Mouse (Mus musculus): ENCODE data around the gene Nrip1. TPM values are rescaled to one million over a fixed set of nuclear protein-coding genes. Genes with fewer than 3 reads are reported as not detected.

Gene Nrip1
- polyA plus RNA-seq, 1 experiment from 2014 or later = 28.5 TPM

GRCm38 (mm10) chr16:76275584-76275983 is 98.0 kb downstream of the Nrip1 start:
- Histone ChIP-seq H3K4me3 (no peak overlapping the region), H3K27me3 (replicated peaks) (no peaks in the 10 kb centered on the region), H3K4me1 (replicated peaks) (no peaks in the 10 kb centered on the region), H3K4me2 (no peak overlapping the region), H3K9ac (no peak overlapping the region), H3K9me3 (replicated peaks) (no peaks in the 10 kb centered on the region), H3K27ac (ENCODE audit: poor library complexity, severe bottlenecking) (no peak overlapping the region), H3K36me3 (no peaks in the 10 kb centered on the region)
- WGBS = 86% methylated on average over 3 of the region's 3 CpGs
- no peak for ATAC-seq (ENCODE audit: insufficient number of reproducible peaks, low FRiP score)

- H3K4me2 ChIP-seq = no peak overlapping the region
- H3K4me3 ChIP-seq = no peak overlapping the region
- no peaks in the 10 kb centered on the region for H3K27me3 ChIP-seq (replicated peaks)
- ATAC-seq (ENCODE audit: insufficient number of reproducible peaks, low FRiP score) = no peak
- H3K36me3 ChIP-seq = no peaks in the 10 kb centered on the region
- no peak overlapping the region for H3K27ac ChIP-seq (ENCODE audit: poor library complexity, severe bottlenecking)
- 80% methylated on average over 7 of the region's 7 CpGs for WGBS
- no peaks in the 10 kb centered on the region for H3K4me1 ChIP-seq (replicated peaks)
- no peaks in the 10 kb centered on the region for H3K9me3 ChIP-seq (replicated peaks)
- no peak overlapping the region for H3K9ac ChIP-seq
Measured at GRCm38 (mm10) chr16:76275166-76275565, 98.5 kb downstream of the Nrip1 start.

GRCm38 (mm10) chr16:76266635-76267268 is 106.9 kb downstream of the Nrip1 start:
- H3K4me1 ChIP-seq (replicated peaks) = no peaks in the 10 kb centered on the region
- no peaks in the 10 kb centered on the region for H3K9me3 ChIP-seq (replicated peaks)
- H3K4me2 ChIP-seq = no peak overlapping the region
- H3K36me3 ChIP-seq = no peaks in the 10 kb centered on the region
- no peak for ATAC-seq (ENCODE audit: insufficient number of reproducible peaks, low FRiP score)
- H3K27ac ChIP-seq (ENCODE audit: poor library complexity, severe bottlenecking) = no peak overlapping the region
- H3K4me3 ChIP-seq = no peak overlapping the region
- no peak overlapping the region for H3K9ac ChIP-seq
- WGBS = 79% methylated on average over 9 of the region's 9 CpGs
- no peaks in the 10 kb centered on the region for H3K27me3 ChIP-seq (replicated peaks)

GRCm38 (mm10) chr16:76265874-76266273 is 107.8 kb downstream of the Nrip1 start:
- Histone ChIP-seq H3K27me3 (replicated peaks) (no peaks in the 10 kb centered on the region), H3K9me3 (replicated peaks) (no peaks in the 10 kb centered on the region), H3K4me3 (no peak overlapping the region), H3K4me2 (no peak overlapping the region), H3K27ac (ENCODE audit: poor library complexity, severe bottlenecking) (no peak overlapping the region), H3K4me1 (replicated peaks) (no peaks in the 10 kb centered on the region), H3K36me3 (no peaks in the 10 kb centered on the region), H3K9ac (no peak overlapping the region)
- WGBS = 53% methylated on average over 2 of the region's 2 CpGs
- no peak for ATAC-seq (ENCODE audit: insufficient number of reproducible peaks, low FRiP score)

GRCm38 (mm10) chr16:76265301-76265700 is 108.3 kb downstream of the Nrip1 start:
- H3K27ac ChIP-seq (ENCODE audit: poor library complexity, severe bottlenecking) = no peak overlapping the region
- no peaks in the 10 kb centered on the region for H3K27me3 ChIP-seq (replicated peaks)
- H3K36me3 ChIP-seq = no peaks in the 10 kb centered on the region
- H3K9me3 ChIP-seq (replicated peaks) = no peaks in the 10 kb centered on the region
- no peaks in the 10 kb centered on the region for H3K4me1 ChIP-seq (replicated peaks)
- no peak overlapping the region for H3K4me2 ChIP-seq
- H3K4me3 ChIP-seq = no peak overlapping the region
- WGBS = 89% methylated on average over 6 of the region's 6 CpGs
- no peak for ATAC-seq (ENCODE audit: insufficient number of reproducible peaks, low FRiP score)
- no peak overlapping the region for H3K9ac ChIP-seq

GRCm38 (mm10) chr16:76263393-76263792 is 110.2 kb downstream of the Nrip1 start:
- Histone ChIP-seq H3K4me2 (no peak overlapping the region), H3K4me1 (replicated peaks) (no peaks in the 10 kb centered on the region), H3K9me3 (replicated peaks) (0 out of 2 replicates have a peak, but pooled peaks cover 6% of the 10 kb centered on the region), H3K9ac (no peak overlapping the region), H3K36me3 (no peaks in the 10 kb centered on the region), H3K4me3 (no peak overlapping the region), H3K27ac (ENCODE audit: poor library complexity, severe bottlenecking) (no peak overlapping the region), H3K27me3 (replicated peaks) (no peaks in the 10 kb centered on the region)
- no peak for ATAC-seq (ENCODE audit: insufficient number of reproducible peaks, low FRiP score)
- 52% methylated on average over 3 of the region's 4 CpGs for WGBS

- H3K4me2 ChIP-seq = no peak overlapping the region
- no peak for ATAC-seq (ENCODE audit: insufficient number of reproducible peaks, low FRiP score)
- peaks cover 6% of the 10 kb centered on the region; the same call in 1 of the 2 replicates for H3K9me3 ChIP-seq (replicated peaks)
- H3K4me3 ChIP-seq = no peak overlapping the region
- H3K27me3 ChIP-seq (replicated peaks) = no peaks in the 10 kb centered on the region
- H3K4me1 ChIP-seq (replicated peaks) = no peaks in the 10 kb centered on the region
- H3K27ac ChIP-seq (ENCODE audit: poor library complexity, severe bottlenecking) = no peak overlapping the region
- H3K36me3 ChIP-seq = no peaks in the 10 kb centered on the region
- 67% methylated on average over 6 of the region's 6 CpGs for WGBS
- no peak overlapping the region for H3K9ac ChIP-seq
Measured at GRCm38 (mm10) chr16:76260296-76260695, 113.3 kb downstream of the Nrip1 start.

GRCm38 (mm10) chr16:76251826-76252225 is 121.8 kb downstream of the Nrip1 start:
- Histone ChIP-seq H3K4me3 (no peak overlapping the region), H3K4me2 (no peak overlapping the region), H3K9ac (no peak overlapping the region), H3K4me1 (replicated peaks) (no peaks in the 10 kb centered on the region), H3K27ac (ENCODE audit: poor library complexity, severe bottlenecking) (no peak overlapping the region), H3K9me3 (replicated peaks) (no peaks in the 10 kb centered on the region), H3K27me3 (replicated peaks) (no peaks in the 10 kb centered on the region), H3K36me3 (no peaks in the 10 kb centered on the region)
- ATAC-seq (ENCODE audit: insufficient number of reproducible peaks, low FRiP score) = no peak
- WGBS = 84% methylated on average over 10 of the region's 10 CpGs

- no peaks in the 10 kb centered on the region for H3K36me3 ChIP-seq
- no peak for ATAC-seq (ENCODE audit: insufficient number of reproducible peaks, low FRiP score)
- no peaks in the 10 kb centered on the region for H3K27me3 ChIP-seq (replicated peaks)
- 74% methylated on average over 18 of the region's 18 CpGs for WGBS
- H3K9ac ChIP-seq = no peak overlapping the region
- no peak overlapping the region for H3K4me2 ChIP-seq
- H3K27ac ChIP-seq (ENCODE audit: poor library complexity, severe bottlenecking) = no peak overlapping the region
- H3K9me3 ChIP-seq (replicated peaks) = no peaks in the 10 kb centered on the region
- H3K4me3 ChIP-seq = no peak overlapping the region
- H3K4me1 ChIP-seq (replicated peaks) = no peaks in the 10 kb centered on the region
Measured at GRCm38 (mm10) chr16:76249345-76250091, 124.1 kb downstream of the Nrip1 start.

GRCm38 (mm10) chr16:76242850-76243249 is 130.8 kb downstream of the Nrip1 start:
- ATAC-seq (ENCODE audit: insufficient number of reproducible peaks, low FRiP score) = no peak
- Histone ChIP-seq H3K9ac (no peak overlapping the region), H3K4me2 (no peak overlapping the region), H3K9me3 (replicated peaks) (no peaks in the 10 kb centered on the region), H3K4me3 (no peak overlapping the region), H3K27me3 (replicated peaks) (no peaks in the 10 kb centered on the region), H3K4me1 (replicated peaks) (no peaks in the 10 kb centered on the region), H3K27ac (ENCODE audit: poor library complexity, severe bottlenecking) (no peak overlapping the region), H3K36me3 (no peaks in the 10 kb centered on the region)
- 85% methylated on average over 2 of the region's 2 CpGs for WGBS

GRCm38 (mm10) chr16:76241266-76241665 is 132.4 kb downstream of the Nrip1 start:
- no peak for ATAC-seq (ENCODE audit: insufficient number of reproducible peaks, low FRiP score)
- H3K4me1 ChIP-seq (replicated peaks) = no peaks in the 10 kb centered on the region
- 74% methylated on average over 4 of the region's 4 CpGs for WGBS

More at GRCm38 (mm10) chr16:76241266-76241665, 132.4 kb downstream of the Nrip1 start:
- no peak overlapping the region for H3K4me3 ChIP-seq
- no peaks in the 10 kb centered on the region for H3K27me3 ChIP-seq (replicated peaks)
- H3K9ac ChIP-seq = no peak overlapping the region
- no peak overlapping the region for H3K27ac ChIP-seq (ENCODE audit: poor library complexity, severe bottlenecking)
- no peak overlapping the region for H3K4me2 ChIP-seq
- H3K9me3 ChIP-seq (replicated peaks) = no peaks in the 10 kb centered on the region
- no peaks in the 10 kb centered on the region for H3K36me3 ChIP-seq
